Mouse (Mus musculus) T-helper 17 cell (primary cell): ENCODE measurements at regions not wholly inside any gene's neighbourhood (a gene's known extent, or its start where the extent isn't known, plus 50 kb on each side); places are given as distances from the start of the nearest gene placed in this dataset.

ENCODE experiments used
- in situ Hi-C, 2 experiments: fragments of 300-600 bp; cut with MboI, MseI; formaldehyde crosslinking; loops; 1 replicate in 1 of 2; 2 replicates in 1 of 2; pipeline ENCODE4 v1.15.1; 2025; ENCODE audit warnings: high pct_unique_total_duplicates in 2 of 2

DNA sequence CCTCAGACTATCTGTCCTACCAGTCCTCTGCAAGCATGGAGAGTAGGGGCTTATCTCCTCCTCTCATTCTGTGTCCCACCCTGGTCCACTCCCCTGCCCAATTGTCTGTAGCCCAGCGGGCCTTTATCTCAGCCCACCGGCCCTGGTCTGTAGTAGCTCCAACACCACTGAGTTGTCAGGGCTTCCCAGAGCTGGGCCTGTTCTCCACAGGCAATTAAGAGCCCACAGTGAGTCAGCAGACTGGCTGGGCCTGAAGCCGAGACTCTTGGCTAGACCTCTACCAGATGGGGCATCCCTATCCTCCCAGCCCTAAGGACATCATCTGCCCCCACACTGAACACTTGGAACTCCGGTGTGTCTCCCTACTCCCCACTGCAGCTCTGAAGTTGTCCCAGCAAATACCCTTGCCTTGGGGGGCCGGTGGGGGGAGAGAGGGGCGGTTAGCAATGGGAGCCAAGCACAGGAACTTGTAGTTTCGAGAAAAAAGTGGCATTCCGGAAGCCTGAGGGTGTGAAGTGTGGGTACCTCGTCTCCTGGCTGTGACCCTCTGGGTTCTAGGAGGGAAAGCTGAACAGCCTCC is 64.7 kb upstream of the Dlg1 start:
- in situ Hi-C loops = no loop called here

- in situ Hi-C loops = no loop called here
These were observed 64.2 kb upstream of the Dlg1 start for GRCm38 (mm10) chr16:31598989-31599421.

DNA sequence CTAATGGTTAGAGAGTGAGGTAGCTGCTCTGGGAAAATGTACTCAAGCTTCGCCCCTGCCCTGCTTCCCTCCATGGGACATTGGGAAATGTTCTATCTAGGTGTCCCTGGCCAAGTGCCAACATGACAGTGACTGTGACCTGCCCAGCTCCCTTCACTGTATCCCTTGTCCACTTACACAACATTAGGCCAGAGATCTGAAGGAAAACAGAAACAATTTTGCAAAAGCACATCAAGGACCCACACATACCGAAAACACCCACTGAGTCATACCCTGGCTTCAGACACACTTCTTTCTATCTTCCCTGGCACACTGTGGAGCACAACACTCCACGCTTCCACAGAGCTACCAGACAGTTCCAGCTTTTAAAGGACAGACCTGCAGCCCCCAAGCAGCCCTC is 62.0 kb upstream of the Dlg1 start:
- in situ Hi-C loops = no loop called here

DNA sequence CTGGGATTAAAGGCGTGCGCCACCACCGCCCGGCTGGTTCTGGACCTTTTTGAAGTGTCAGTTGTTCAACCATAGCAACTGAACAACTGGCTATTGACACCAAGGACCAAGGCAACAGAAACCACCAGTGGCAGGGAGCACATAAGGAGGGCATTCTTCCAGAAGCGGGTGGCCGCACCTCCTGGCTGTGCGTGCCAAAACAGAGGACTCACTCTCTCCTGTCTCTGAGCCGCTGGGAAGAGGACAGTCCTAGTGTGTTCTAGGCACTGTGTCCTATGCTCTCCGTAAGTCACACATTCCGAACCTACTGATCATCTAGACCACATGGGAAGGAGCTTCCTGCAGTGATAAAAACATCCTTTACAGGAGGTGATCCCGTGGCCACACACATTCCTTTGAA is 60.1 kb upstream of the Dlg1 start:
- in situ Hi-C loops = no loop called here

DNA sequence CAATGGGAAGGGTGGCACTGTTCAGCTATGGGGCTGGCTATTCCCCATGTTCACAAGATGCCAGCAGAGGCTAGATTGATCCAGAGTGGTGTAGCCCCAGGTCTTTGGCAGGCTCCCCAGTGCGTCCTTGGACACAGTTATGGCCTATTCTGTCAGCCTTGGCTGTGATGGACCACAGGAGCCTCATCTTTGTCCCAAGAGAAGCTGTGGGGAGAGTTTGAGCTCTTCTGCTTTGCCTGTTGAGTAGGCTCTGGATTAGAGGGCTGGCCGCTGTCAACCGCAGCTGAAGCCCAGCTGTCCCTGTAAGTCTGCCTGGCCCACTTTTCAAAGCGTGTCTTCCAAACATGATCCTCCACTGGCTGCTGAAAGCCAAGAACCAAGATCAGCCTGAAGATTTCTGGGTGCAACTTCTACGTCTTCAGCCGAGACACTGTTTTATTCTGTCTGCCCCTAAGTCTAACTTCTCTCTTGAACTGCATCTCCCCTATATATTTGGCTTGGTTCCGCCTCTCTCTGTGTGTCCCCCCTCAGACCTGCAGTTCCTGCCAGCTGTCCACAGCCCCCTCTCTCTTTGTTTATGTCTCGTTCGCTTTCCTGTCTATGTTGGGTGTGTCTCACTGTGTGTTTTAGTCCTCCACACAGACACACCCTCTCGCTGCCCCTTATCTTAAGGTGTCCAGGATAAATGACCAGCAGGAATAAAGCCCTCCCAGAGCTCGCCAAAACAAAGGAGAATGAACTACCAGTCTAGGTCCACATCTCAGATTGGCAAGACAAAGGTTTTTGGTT is 56.7 kb upstream of the Dlg1 start:
- in situ Hi-C loops = no loop called here

GRCm38 (mm10) chr16:31608964-31609363 is 54.3 kb upstream of the Dlg1 start:
- in situ Hi-C loops = no loop called here

- in situ Hi-C loops = no loop called here
These were observed 53.7 kb upstream of the Dlg1 start for GRCm38 (mm10) chr16:31609394-31610172.
